25 mouse cellular contexts compared by ENCODE assay signal in genomic region chr16:33289981-33290380, GRCm38 (mm10). TPM values are rescaled to one million over a fixed set of nuclear protein-coding genes. Genes with fewer than 3 reads are reported as not detected.
DNase-seq lines count a peak whose midpoint lies in the region; ATAC-seq lines count a peak whose summit lies in the region.
"Had no signal": no experiment of that assay in that cellular context is flagged by ENCODE, and none has a peak within 500 bp of the region (broad histone marks: within the 10 kb centered on the region; RNA-seq: fewer than 3 reads in every experiment).

No protein-coding gene starts in this region.

- no peak overlapping the region for H3K27ac ChIP-seq in kidney, embryonic 16.5 days (ENCODE audit: low read length)
- H3K27ac ChIP-seq: embryonic facial prominence, embryonic 13.5 days; forebrain, embryonic 12.5 days; heart, adult 2 months; hindbrain, embryonic 14.5 days; limb, embryonic 10.5 days; midbrain, embryonic 12.5 days; neural tube, embryonic 13.5 days had no signal

- H3K4me2 ChIP-seq in kidney, embryonic 16.5 days (replicated peaks; ENCODE audit: low read depth, low read length): no peak overlapping the region
- H3K4me2 ChIP-seq: embryonic facial prominence, embryonic 13.5 days; forebrain, embryonic 12.5 days; hindbrain, embryonic 14.5 days; midbrain, embryonic 12.5 days; neural tube, embryonic 13.5 days had no signal

- peaks cover 79% of the 10 kb centered on the region for H3K36me3 ChIP-seq in kidney, embryonic 16.5 days (ENCODE audit: insufficient read depth, low read length)

- peak; percentile 5 for DNase-seq in cerebellum, adult 8-10 months
- DNase-seq in cerebellum, adult 11 months: no peak
- peak; percentile 22 for DNase-seq in kidney, postnatal 10 days
- DNase-seq in retina, postnatal 1 day: peak; percentile 16
- no peak for DNase-seq in retina, embryonic 14.5 days (ENCODE audit: low spot score)
- DNase-seq in cerebellum, postnatal 25 days: peak; percentile 27 to 48
- DNase-seq in liver: no peak
- DNase-seq: adrenal gland, postnatal 36 days; embryo, embryonic 11 days; heart, adult 2 months; heart, postnatal 36 days; lung, postnatal 10 days; right cerebral cortex, adult 18-20 months; right cerebral cortex, postnatal 4 days; thymus, postnatal 25 days had no signal

- peaks cover 10% of the 10 kb centered on the region for H3K9me3 ChIP-seq in kidney, embryonic 16.5 days (ENCODE audit: low read length)
- H3K9me3 ChIP-seq: limb, embryonic 10.5 days had no signal

- H3K4me1 ChIP-seq in kidney, embryonic 16.5 days (ENCODE audit: insufficient read depth, low read length): no peaks in the 10 kb centered on the region
- H3K4me1 ChIP-seq: embryonic facial prominence, embryonic 13.5 days; forebrain, embryonic 12.5 days; limb, embryonic 10.5 days; midbrain, embryonic 12.5 days; neural tube, embryonic 13.5 days had no signal

- 70% methylated on average over 7 of the region's 7 CpGs for WGBS in kidney, embryonic 16.5 days

- ATAC-seq in kidney, embryonic 16.5 days (ENCODE audit: low FRiP score, low TSS enrichment): no peak; the same call in 1 of the 2 replicates
- ATAC-seq: intestine, embryonic 16.5 days had no signal

- H3K4me3 ChIP-seq in kidney, embryonic 16.5 days (ENCODE audit: low read length): no peak overlapping the region
- H3K4me3 ChIP-seq: embryonic facial prominence, embryonic 13.5 days; erythroblast, embryonic 14.5 days; forebrain, embryonic 12.5 days; heart, adult 2 months; limb, embryonic 10.5 days; midbrain, embryonic 12.5 days; myocyte; neural tube, embryonic 13.5 days had no signal

- H3K9ac ChIP-seq in kidney, embryonic 16.5 days (replicated peaks; ENCODE audit: low read length): no peak overlapping the region
- H3K9ac ChIP-seq: embryonic facial prominence, embryonic 13.5 days; forebrain, embryonic 12.5 days; hindbrain, embryonic 14.5 days; midbrain, embryonic 12.5 days; neural tube, embryonic 13.5 days had no signal

- no peaks in the 10 kb centered on the region for H3K27me3 ChIP-seq in kidney, embryonic 16.5 days (ENCODE audit: insufficient read depth, low read length)
- H3K27me3 ChIP-seq: embryonic facial prominence, embryonic 13.5 days; forebrain, embryonic 12.5 days; midbrain, embryonic 12.5 days; neural tube, embryonic 13.5 days had no signal

RNA-seq across cellular contexts. Expression of gene Snx4, which starts 38.7 kb away (rescaled TPM):
- 86.4 and 90.6 TPM in 2 replicates for polyA plus RNA-seq in kidney, embryonic 16.5 days (2015; fragmentation: Nextera tagmentation; extraction: Ambion mirVana)

Comparison
In these comparisons a context has a peak if more than half of its experiments do, and no peak if none do; other contexts are left out.
1. DNase-seq: peak in cerebellum, adult 8-10 months (single experiment), kidney, postnatal 10 days (single experiment), retina, postnatal 1 day (single experiment) and cerebellum, postnatal 25 days (2 of 2); none in cerebellum, adult 11 months (single experiment), retina, embryonic 14.5 days (single experiment) and liver (single experiment).